Mouse (Mus musculus): Measurements from ENCODE around the gene Lrrc28.
A peak's percentile ranks its signal among the peaks of the same experiment; 100 is the strongest.

DNA sequence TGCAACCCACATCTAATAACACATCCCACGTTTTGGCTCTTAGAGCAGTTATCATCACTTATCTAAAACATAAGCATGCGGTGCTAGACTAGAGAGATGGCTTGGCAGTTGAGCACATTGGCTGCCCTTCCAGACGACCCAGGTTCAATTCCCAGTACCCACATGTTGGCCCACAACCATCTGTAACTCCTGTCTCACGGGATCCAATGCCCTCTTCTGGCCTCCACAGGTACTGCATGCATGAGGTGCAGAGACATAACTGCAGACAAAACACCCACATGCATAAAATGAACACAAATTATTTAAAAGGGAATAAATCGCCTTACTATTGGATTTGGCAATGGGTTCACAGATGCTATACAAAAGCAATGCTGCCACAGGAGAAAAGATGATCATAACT is 12.7 kb downstream of the Lrrc28 start:
- TF ChIP-seq CTCF (IDR thresholded peaks at IDR 0.05; ENCODE audit: low read depth, low read length) (peak; percentile 57; the same call in 1 of the 2 replicates), POLR2A (IDR thresholded peaks at IDR 0.05; ENCODE audit: extremely low read depth, insufficient read depth, low read length) (no peak)
